Mouse (Mus musculus) lung, postnatal 25 days (tissue): ENCODE data around the gene Efna1.
A peak's percentile ranks its signal among the peaks of the same experiment; 100 is the strongest.

ENCODE experiments used
- DNase-seq: peaks from one replicate; pipeline ENCODE4 v3.0.0; 2022; ENCODE audit warnings: low spot score

Efna1 gene

DNA sequence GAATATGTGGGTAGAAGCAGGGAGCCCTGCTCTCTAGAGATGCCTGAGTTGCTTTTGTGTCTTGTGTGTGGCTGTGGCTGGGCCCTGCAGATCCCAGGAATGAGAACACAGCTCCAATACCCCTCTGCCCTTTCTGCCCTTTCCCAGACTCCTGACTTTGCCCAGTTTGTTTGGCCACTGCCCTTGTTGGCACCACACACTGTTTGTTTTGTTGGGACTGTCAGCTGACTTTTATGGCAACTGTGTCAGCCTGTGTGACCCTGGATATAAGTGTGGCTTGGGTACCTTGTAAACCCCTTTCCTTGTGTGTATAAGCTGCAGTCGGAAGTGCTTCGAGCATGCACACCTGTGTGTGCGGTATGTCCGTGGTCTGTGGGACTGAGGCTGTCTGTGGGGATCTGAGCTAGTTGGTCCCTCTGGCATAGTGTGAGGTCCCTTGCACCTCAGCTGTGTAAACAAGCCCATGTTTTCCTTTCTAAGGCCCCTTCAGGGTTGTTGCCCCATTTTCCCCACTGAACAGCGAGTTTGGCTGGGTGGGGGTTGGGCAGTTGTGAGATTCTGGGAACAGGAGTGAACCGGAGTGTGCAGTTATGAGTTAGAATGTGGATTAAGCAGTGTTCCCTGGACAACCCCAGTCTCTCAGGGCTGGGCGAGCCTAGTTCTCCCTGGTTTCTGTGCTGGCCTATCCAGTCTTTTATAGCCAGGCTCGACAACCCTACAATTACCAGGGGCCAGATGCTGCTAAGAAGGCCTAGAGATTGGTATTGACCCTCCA, 24.8 kb upstream of the Efna1 start:
- no peak for DNase-seq

DNA sequence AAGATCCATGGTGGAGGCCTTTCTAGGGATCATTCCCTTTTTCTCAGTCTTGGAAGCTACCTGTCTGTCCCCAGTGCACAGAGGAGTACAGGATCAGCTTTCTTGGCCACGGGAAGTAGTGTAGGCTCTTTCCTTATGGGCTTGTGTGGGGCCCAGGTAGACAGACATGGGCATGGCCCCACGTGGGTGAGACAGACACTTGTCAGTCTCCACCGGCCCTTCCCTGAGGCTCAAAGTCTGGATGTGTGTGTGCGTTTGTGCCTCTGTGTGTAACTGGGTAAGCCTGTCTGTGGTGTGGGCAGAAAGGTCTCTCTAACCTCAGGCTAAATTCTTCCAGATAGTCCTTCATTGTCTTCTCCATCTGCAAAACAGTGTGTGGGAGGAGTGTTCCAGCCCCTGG, 24.2 kb upstream of the Efna1 start:
- DNase-seq, result no peak

- no peak for DNase-seq
Measured at GRCm38 (mm10) chr3:89304440-89304839, 23.5 kb upstream of the Efna1 start.

DNA sequence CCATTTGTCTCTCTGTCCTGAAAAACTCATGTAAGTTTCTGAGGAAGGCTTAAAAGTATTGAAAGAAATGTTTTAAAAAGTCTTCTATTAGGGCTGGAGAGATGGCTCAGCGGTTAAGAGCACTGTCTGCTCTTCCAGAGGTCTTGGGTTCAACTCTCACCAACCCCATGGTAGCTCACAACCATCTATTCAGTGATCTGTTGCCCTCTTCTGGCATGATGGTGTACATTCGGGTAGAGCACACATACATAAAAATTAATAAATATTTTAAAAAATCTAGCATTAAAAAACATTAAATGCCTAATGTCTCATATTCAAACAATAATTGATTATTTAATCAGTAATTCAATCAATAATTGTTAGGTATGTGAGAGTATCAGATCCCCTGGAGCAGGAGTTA, 19.6 kb upstream of the Efna1 start:
- no peak for DNase-seq

- peak; percentile 39 for DNase-seq
Measured at GRCm38 (mm10) chr3:89300071-89300470, 19.1 kb upstream of the Efna1 start.

DNA sequence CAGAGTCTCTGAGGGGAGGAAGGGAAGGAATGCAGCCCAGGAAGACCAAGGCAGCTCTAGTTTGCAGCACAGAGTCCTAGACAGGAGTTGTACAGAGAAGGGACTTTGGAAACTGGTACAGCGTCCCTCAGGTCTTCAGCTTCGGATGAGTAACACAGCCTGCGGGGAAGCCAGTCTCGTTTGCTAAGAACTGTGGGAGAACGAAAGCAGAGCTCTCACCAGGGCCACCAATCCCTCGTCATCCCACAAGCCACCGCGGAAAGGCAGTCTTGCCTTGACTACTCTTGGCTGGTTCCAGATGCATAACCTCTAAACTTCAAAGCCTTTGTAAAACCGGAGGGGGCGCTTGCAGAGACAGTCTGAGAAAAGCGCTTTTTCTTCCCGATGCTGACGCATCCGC, 18.6 kb upstream of the Efna1 start:
- peak; percentile 28 for DNase-seq

DNA sequence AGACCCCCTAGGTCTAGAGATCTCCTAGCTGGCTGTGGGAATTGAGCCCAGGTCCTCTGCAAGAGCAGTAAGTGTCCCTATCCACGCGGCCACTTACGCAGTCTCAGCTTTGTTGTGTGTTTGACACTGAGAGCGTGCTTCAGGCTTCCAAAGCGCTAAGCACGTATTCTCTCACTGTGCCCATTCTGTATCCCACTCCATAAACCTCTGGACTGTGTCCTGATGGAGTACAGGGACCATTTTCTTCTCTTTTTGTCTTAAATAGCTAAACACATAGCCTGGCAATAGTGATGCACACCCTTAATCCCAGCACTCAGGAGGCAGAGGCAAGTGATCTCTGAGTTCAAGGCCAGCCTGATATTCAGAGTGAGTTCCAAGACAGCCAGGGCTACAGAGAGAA, 18.0 kb upstream of the Efna1 start:
- no peak for DNase-seq

DNA sequence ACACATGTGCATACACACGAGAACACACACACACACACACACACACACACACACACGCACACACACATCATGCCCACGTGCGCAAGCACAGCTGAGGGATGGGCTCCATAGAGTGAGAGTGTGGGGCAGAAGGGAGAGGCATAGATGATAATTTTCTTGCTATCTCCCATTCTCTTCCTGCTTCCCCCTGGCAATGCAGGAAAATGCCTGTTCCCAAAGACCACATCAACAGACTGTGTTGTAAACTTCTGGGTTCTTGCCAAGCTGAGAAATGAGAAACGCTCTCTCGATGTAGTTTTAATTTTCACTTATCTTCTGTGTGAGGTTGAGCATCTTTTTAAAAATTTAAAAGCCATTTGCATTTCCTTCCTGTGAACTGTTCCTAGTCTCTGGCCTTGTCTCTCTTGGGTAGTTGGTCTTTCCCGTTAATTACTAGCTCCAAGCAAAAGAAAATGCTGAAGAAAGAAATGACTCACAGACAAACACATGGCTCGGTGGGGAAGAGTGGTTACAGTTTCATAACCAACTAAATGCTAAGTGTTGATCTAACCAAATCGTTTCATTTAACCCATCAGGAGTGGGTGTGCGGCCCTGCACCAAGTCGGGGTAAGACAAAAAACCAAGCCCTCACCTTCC, 15.9 kb upstream of the Efna1 start:
- DNase-seq, result no peak

- no peak for DNase-seq
Measured at GRCm38 (mm10) chr3:89295685-89296230, 14.8 kb upstream of the Efna1 start.

- DNase-seq, result no peak
Measured at GRCm38 (mm10) chr3:89294195-89294594, 13.3 kb upstream of the Efna1 start.

- DNase-seq, result no peak
Measured at GRCm38 (mm10) chr3:89293247-89293918, 12.4 kb upstream of the Efna1 start.

- no peak for DNase-seq
Measured at GRCm38 (mm10) chr3:89292303-89292702, 11.4 kb upstream of the Efna1 start.

DNA sequence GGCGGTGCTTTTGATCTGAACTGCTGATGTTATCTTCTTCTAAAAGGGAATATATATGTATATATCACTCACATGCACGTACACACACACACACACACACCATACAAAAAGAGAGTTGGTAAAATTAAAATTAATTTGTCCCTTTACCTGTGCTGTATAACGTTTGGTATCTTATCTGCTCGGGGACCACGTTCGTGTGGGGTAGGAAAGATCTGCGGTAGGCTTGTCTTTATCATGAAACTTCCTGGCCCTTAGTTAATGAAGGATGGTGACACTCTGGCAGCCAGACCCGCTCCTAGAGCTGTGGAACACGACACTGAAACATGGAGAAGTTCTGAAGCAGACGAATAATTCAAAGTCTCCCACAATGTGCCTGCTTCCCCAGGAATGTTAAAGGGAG, 10.9 kb upstream of the Efna1 start:
- no peak for DNase-seq

- no peak for DNase-seq
Measured at GRCm38 (mm10) chr3:89288503-89288928, 7.6 kb upstream of the Efna1 start.

DNA sequence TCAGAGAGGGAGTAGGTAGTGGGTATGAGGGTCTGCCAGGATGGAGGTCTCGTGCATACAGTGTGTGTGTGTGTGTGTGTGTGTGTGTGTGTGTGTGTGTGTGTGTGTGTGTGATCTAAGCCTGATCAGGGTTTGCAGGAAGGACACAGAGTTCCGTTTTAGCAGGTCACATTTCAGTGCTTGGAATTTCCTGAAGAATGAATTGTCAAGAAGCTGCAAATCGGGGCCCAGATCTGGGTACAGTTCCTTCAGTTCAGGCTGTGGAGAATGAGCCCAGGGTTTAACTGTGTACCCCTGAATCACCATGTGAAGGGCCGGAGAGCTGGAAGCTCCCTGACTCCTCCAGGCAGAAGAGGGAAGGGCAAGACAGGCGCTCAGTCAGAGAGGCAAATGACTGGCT, 6.3 kb upstream of the Efna1 start:
- no peak for DNase-seq

DNA sequence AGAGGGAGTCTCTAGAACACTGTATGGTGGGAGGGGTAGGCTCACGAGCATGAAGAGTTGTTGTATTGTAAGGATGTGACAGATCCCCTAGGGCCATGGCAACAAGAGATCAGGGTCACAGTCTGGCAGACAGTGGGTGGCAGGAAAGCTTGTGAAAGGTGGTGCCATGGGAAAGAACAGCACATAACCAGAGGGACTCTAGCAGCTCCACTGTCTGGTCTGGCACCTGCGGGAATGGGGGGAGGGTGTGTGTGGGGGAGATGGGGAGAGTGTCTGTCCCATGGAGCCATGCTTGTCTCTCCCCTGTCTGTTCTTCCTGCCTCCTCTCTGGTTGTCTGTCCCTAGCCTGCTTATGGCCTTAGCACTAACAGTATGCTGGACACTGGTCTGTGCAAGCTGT, 4.6 kb upstream of the Efna1 start:
- no peak for DNase-seq

- DNase-seq, result no peak
Measured at GRCm38 (mm10) chr3:89284261-89284660, 3.3 kb upstream of the Efna1 start.

DNA sequence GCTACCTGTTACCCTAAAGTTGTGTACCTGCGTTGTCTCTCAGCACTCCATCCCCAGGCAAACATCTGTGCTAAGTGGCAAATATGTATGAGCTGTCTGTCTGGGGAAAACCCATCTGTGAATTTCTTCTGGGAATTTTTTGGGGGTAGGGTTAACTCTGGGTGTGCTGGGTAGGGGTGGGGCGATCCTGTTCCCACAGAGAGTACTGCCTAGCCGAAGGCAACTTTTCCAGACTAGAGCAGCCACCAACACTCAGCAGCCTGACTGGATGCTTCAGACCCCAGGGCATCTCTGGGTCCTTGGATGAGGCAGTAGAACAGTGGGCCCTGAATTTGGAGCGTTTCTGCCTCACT, 1.3 kb upstream of the Efna1 start:
- no peak for DNase-seq

DNA sequence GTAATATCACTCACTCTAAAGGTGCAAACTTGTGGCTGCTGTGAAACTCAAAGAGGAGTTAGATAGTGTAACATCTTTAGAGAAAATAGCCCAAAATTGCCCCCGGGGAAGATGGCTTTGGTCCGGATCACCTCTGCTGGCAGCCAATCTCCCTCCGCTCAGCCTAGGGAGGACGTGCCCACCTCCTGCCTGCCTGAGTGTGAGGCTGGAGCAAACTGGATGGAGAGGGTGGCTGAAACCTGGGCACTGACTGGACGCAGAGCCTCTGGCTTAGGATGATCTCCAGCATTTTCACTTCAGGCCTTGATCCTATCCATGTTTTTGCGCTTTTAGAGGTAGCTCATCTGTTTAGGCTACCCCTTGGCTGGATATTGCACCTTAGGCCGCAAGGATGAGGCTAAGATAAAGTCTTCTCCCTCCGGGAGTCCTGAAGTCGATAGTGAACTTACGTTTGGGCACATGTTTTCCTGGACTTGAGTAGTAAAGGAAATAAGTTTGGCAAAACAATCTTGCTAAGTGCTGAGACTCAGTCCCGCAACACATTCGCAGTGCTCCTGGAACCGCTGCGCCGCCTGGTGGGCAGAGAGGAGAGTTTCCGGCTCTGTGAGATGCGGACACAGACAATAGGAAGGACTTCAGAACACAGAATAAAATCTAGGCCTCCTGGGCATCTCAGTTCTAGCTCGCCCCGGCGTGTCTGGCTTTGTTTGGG, 793 bp upstream of the Efna1 start:
- DNase-seq, result peak; percentile 91

DNA sequence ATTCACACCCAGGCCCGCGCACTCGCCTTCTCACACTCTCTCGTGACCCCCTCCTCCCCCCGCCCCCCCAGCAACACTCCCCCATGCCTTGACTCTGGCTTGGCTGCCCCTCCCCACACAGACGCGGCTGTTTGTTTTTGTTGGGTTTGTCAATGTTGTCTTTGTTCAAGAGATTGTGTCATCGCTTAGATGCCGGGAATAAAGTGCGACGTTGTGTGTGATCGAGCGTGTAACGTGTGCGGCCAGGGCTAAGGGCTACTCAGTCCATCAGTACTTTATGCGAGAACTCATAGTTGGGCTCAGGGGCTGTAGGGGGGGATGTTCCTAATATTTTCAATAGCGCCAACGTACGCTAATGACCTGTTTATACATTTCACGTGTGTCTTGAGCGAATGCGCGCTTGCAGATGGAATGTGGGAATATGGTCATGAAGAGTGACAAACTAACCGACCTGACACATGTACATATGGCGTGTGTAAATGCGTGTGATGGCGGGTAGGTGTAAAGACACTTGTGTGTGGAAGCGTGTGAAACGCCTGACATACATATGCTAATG, 814 bp downstream of the Efna1 start:
- DNase-seq, result peak; percentile 62

- peak; percentile 92 for DNase-seq
Measured at GRCm38 (mm10) chr3:89279153-89279890, 1.6 kb downstream of the Efna1 start.
